Mouse (Mus musculus) heart, postnatal 0 days (tissue): ENCODE measurements around the gene Dkk2.

Experiments used
- CTCF ChIP-seq: IDR thresholded peaks from 2 replicates; pipeline ENCODE4 v1.5.1; 2016; ENCODE audit warnings: antibody characterized with exemption, control low read depth, low read depth
- EP300 ChIP-seq: IDR thresholded peaks from 2 replicates; pipeline ENCODE4 v1.6.1; 2016; ENCODE audit warnings: antibody characterized with exemption, low read depth

DNA sequence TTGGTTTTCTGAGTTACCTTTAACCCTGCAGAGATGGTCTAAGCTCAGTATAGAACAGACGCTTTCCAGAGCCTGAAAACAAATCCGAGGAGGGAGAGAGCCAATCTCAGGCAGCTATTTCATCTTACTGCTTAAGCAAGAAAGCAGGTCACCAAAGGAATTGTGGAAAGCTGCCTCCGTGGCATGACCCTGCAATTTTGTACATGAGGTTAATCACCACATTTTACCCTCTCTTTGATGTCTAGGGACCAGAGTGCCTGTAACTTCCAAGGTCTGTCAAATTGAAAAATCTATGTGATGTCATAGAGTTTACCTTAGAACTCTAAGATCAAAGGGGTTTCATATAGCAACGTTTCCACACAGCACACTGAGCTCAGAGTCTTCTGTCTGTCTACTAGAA is 37.5 kb downstream of the Dkk2 start:
- no peak for TF ChIP-seq CTCF
- TF ChIP-seq EP300, result no peak
